Mouse (Mus musculus): ENCODE measurements around the gene Ofcc1. TPM values are rescaled to one million over a fixed set of nuclear protein-coding genes. Genes with fewer than 3 reads are reported as not detected.

The Ofcc1 gene
- polyA plus RNA-seq, 2 experiments = 0.08 TPM; not detected in 1

- no peak overlapping the region for H3K27ac ChIP-seq (replicated peaks; ENCODE audit: low read depth, low read length)
- H3K9me3 ChIP-seq (ENCODE audit: control insufficient read depth, low read length) = no peaks in the 10 kb centered on the region
- ATAC-seq (ENCODE audit: low FRiP score, low read depth) (no peak), DNase-seq (ENCODE audit: low spot score) (peak; percentile 10)
- H3K4me3 ChIP-seq (replicated peaks; ENCODE audit: low read length) = no peak overlapping the region
- 18% methylated on average over 3 of the region's 3 CpGs for WGBS
- no peaks in the 10 kb centered on the region for H3K4me1 ChIP-seq (ENCODE audit: control insufficient read depth, insufficient read depth, low read length)
- TF ChIP-seq POLR2A (IDR thresholded peaks at IDR 0.05; ENCODE audit: borderline replicate concordance, extremely low read depth, insufficient read depth, insufficient read length) = no peak
- H3K27me3 ChIP-seq (ENCODE audit: control insufficient read depth, insufficient read depth, low read length) = no peaks in the 10 kb centered on the region
- H3K4me2 ChIP-seq (replicated peaks; ENCODE audit: low read depth, low read length, severe bottlenecking) = no peak overlapping the region
- no peak overlapping the region for H3K9ac ChIP-seq (ENCODE audit: low read depth, low read length, severe bottlenecking)
- no peaks in the 10 kb centered on the region for H3K36me3 ChIP-seq (ENCODE audit: control insufficient read depth, insufficient read depth, low read length)
These were observed 179.5 kb downstream of the Ofcc1 start for GRCm38 (mm10) chr13:40181786-40182185.

- Histone ChIP-seq H3K9ac (ENCODE audit: low read depth, low read length, severe bottlenecking) (no peak overlapping the region), H3K9me3 (ENCODE audit: control insufficient read depth, low read length) (no peaks in the 10 kb centered on the region), H3K27ac (replicated peaks; ENCODE audit: low read depth, low read length) (no peak overlapping the region), H3K4me1 (ENCODE audit: control insufficient read depth, insufficient read depth, low read length) (no peaks in the 10 kb centered on the region), H3K4me3 (replicated peaks; ENCODE audit: low read length) (no peak overlapping the region), H3K27me3 (ENCODE audit: control insufficient read depth, insufficient read depth, low read length) (no peaks in the 10 kb centered on the region), H3K4me2 (replicated peaks; ENCODE audit: low read depth, low read length, severe bottlenecking) (no peak overlapping the region), H3K36me3 (ENCODE audit: control insufficient read depth, insufficient read depth, low read length) (no peaks in the 10 kb centered on the region)
- WGBS = 67% methylated on average over 4 of the region's 4 CpGs
- no peak for DNase-seq (ENCODE audit: low spot score)
- ATAC-seq (ENCODE audit: low FRiP score, low read depth) = no peak
- no peak for TF ChIP-seq POLR2A (IDR thresholded peaks at IDR 0.05; ENCODE audit: borderline replicate concordance, extremely low read depth, insufficient read depth, insufficient read length)
These were observed 189.5 kb downstream of the Ofcc1 start for GRCm38 (mm10) chr13:40171775-40172174.

- Histone ChIP-seq H3K4me3 (replicated peaks; ENCODE audit: low read length) (no peak overlapping the region), H3K27ac (replicated peaks; ENCODE audit: low read depth, low read length) (no peak overlapping the region), H3K9me3 (ENCODE audit: control insufficient read depth, low read length) (no peaks in the 10 kb centered on the region), H3K4me1 (ENCODE audit: control insufficient read depth, insufficient read depth, low read length) (no peaks in the 10 kb centered on the region), H3K36me3 (ENCODE audit: control insufficient read depth, insufficient read depth, low read length) (no peaks in the 10 kb centered on the region), H3K4me2 (replicated peaks; ENCODE audit: low read depth, low read length, severe bottlenecking) (no peak overlapping the region), H3K27me3 (ENCODE audit: control insufficient read depth, insufficient read depth, low read length) (no peaks in the 10 kb centered on the region), H3K9ac (ENCODE audit: low read depth, low read length, severe bottlenecking) (no peak overlapping the region)
- WGBS = 26% methylated on average over 7 of the region's 7 CpGs
- ATAC-seq (ENCODE audit: low FRiP score, low read depth) = no peak
- no peak for DNase-seq (ENCODE audit: low spot score)
- no peak for TF ChIP-seq POLR2A (IDR thresholded peaks at IDR 0.05; ENCODE audit: borderline replicate concordance, extremely low read depth, insufficient read depth, insufficient read length)
These were observed 193.4 kb downstream of the Ofcc1 start for GRCm38 (mm10) chr13:40167871-40168270.

- no peaks in the 10 kb centered on the region for H3K4me1 ChIP-seq (ENCODE audit: control insufficient read depth, insufficient read depth, low read length)
- ATAC-seq (ENCODE audit: low FRiP score, low read depth) (no peak), DNase-seq (ENCODE audit: low spot score) (no peak)
- no peaks in the 10 kb centered on the region for H3K27me3 ChIP-seq (ENCODE audit: control insufficient read depth, insufficient read depth, low read length)
- H3K9me3 ChIP-seq (ENCODE audit: control insufficient read depth, low read length) = no peaks in the 10 kb centered on the region
- no peak overlapping the region for H3K4me3 ChIP-seq (replicated peaks; ENCODE audit: low read length)
- 48% methylated on average over 3 of the region's 3 CpGs for WGBS
- no peak overlapping the region for H3K27ac ChIP-seq (replicated peaks; ENCODE audit: low read depth, low read length)
- H3K9ac ChIP-seq (ENCODE audit: low read depth, low read length, severe bottlenecking) = no peak overlapping the region
- TF ChIP-seq POLR2A (IDR thresholded peaks at IDR 0.05; ENCODE audit: borderline replicate concordance, extremely low read depth, insufficient read depth, insufficient read length) = no peak
- H3K36me3 ChIP-seq (ENCODE audit: control insufficient read depth, insufficient read depth, low read length) = no peaks in the 10 kb centered on the region
- H3K4me2 ChIP-seq (replicated peaks; ENCODE audit: low read depth, low read length, severe bottlenecking) = no peak overlapping the region
These were observed 205.8 kb downstream of the Ofcc1 start for GRCm38 (mm10) chr13:40155466-40155865.

GRCm38 (mm10) chr13:40139906-40140305, 221.3 kb downstream of the Ofcc1 start:
- Histone ChIP-seq H3K4me1 (ENCODE audit: control insufficient read depth, insufficient read depth, low read length) (peaks cover 11% of the 10 kb centered on the region; the same call in 1 of the 2 replicates), H3K4me2 (replicated peaks; ENCODE audit: low read depth, low read length, severe bottlenecking) (no peak overlapping the region)
- 84% methylated on average over 4 of the region's 4 CpGs for WGBS

GRCm38 (mm10) chr13:40136096-40136495, 225.2 kb downstream of the Ofcc1 start:
- Histone ChIP-seq H3K4me1 (ENCODE audit: control insufficient read depth, insufficient read depth, low read length) (peaks cover 11% of the 10 kb centered on the region; the same call in 1 of the 2 replicates), H3K9me3 (ENCODE audit: control insufficient read depth, low read length) (no peaks in the 10 kb centered on the region), H3K27ac (replicated peaks; ENCODE audit: low read depth, low read length) (no peak overlapping the region), H3K36me3 (ENCODE audit: control insufficient read depth, insufficient read depth, low read length) (no peaks in the 10 kb centered on the region), H3K27me3 (ENCODE audit: control insufficient read depth, insufficient read depth, low read length) (no peaks in the 10 kb centered on the region), H3K9ac (ENCODE audit: low read depth, low read length, severe bottlenecking) (no peak overlapping the region), H3K4me2 (replicated peaks; ENCODE audit: low read depth, low read length, severe bottlenecking) (no peak overlapping the region), H3K4me3 (replicated peaks; ENCODE audit: low read length) (no peak overlapping the region)
- DNase-seq (ENCODE audit: low spot score) (no peak), ATAC-seq (ENCODE audit: low FRiP score, low read depth) (no peak)
- no peak for TF ChIP-seq POLR2A (IDR thresholded peaks at IDR 0.05; ENCODE audit: borderline replicate concordance, extremely low read depth, insufficient read depth, insufficient read length)
- WGBS = 30% methylated on average over 3 of the region's 3 CpGs

More at GRCm38 (mm10) chr13:40139906-40140305, 221.3 kb downstream of the Ofcc1 start:
- H3K4me3 ChIP-seq (replicated peaks; ENCODE audit: low read length) = no peak overlapping the region
- TF ChIP-seq POLR2A (IDR thresholded peaks at IDR 0.05; ENCODE audit: borderline replicate concordance, extremely low read depth, insufficient read depth, insufficient read length) = no peak
- H3K27me3 ChIP-seq (ENCODE audit: control insufficient read depth, insufficient read depth, low read length) = no peaks in the 10 kb centered on the region
- no peaks in the 10 kb centered on the region for H3K9me3 ChIP-seq (ENCODE audit: control insufficient read depth, low read length)
- no peaks in the 10 kb centered on the region for H3K36me3 ChIP-seq (ENCODE audit: control insufficient read depth, insufficient read depth, low read length)
- ATAC-seq (ENCODE audit: low FRiP score, low read depth) = no peak
- no peak overlapping the region for H3K9ac ChIP-seq (ENCODE audit: low read depth, low read length, severe bottlenecking)
- no peak for DNase-seq (ENCODE audit: low spot score)
- H3K27ac ChIP-seq (replicated peaks; ENCODE audit: low read depth, low read length) = no peak overlapping the region
